8 mouse cellular contexts compared by ENCODE assay signal in the genomic region with DNA sequence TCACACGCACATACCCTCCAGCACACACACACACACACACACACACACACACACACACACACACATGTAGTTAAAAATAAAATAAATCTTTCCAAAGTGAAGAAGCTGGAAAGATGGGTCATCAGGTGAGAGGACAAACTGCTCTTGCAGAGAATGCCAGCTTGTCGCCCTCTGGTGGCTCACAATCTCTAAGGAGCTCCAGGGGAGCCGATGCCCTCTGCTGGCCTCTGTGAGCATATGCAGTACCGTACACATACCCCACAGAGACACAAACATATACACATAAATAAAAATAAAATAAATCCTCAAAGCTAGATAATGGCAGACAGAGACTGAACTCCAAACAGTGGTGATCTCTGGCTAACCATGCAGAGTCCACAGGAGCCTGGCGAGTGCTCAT.
DNase-seq lines count a peak whose midpoint lies in the region; ATAC-seq lines count a peak whose summit lies in the region.

No protein-coding gene starts in this region.

- 0 out of 2 replicates have a peak, but pooled peaks have one; percentile 61 for ATAC-seq in megakaryocyte-erythroid progenitor cell, adult 5-6 weeks (replicated peaks; ENCODE audit: low FRiP score, low TSS enrichment, poor library complexity, severe bottlenecking)

- peak; percentile 34 for DNase-seq in gastrocnemius, postnatal 10 days
- DNase-seq in gastrocnemius, adult 18-20 months (ENCODE audit: low spot score) = no peak
- DNase-seq in ovary, postnatal 36 days (ENCODE audit: low spot score) = peak; percentile 17
- DNase-seq in ovary, postnatal 10 days (ENCODE audit: low spot score) = no peak
- peak; percentile 28 for DNase-seq in c-Kit-positive CD71-positive TER-119-negative erythroid progenitor cells, embryonic 14.5 days (ENCODE audit: low read depth)
- DNase-seq in frontal cortex, postnatal 14 days (ENCODE audit: low spot score in 2 of 2) = no peak
- DNase-seq in layer of hippocampus, postnatal 14 days (ENCODE audit: low spot score in 2 of 2) = no peak

Comparison
In these comparisons a context has a peak if more than half of its experiments do, and no peak if none do; other contexts are left out.
1. DNase-seq: peak in gastrocnemius, postnatal 10 days (single experiment), ovary, postnatal 36 days (single experiment) and c-Kit-positive CD71-positive TER-119-negative erythroid progenitor cells, embryonic 14.5 days (single experiment); none in gastrocnemius, adult 18-20 months (single experiment), ovary, postnatal 10 days (single experiment), frontal cortex, postnatal 14 days (0 of 2) and layer of hippocampus, postnatal 14 days (0 of 2).